In genomic region chr7:137313904-137314691, GRCm38 (mm10) we compare ENCODE assay signal across 8 mouse cellular contexts. TPM values are rescaled to one million over a fixed set of nuclear protein-coding genes. Genes with fewer than 3 reads are reported as not detected.
DNase-seq lines count a peak whose midpoint lies in the region; ATAC-seq and TF ChIP-seq lines count a peak whose summit lies in the region.

TSS of gene Ebf3 (minus strand) at chr7:137314445.

- H3K9me3 ChIP-seq in lung, embryonic 14.5 days (ENCODE audit: low read depth, low read length), result no peaks in the 10 kb centered on the region

- DNase-seq in cerebellum, postnatal 10 days, result peak; percentile 93 to 96
- DNase-seq in cerebellum, adult 9-10 months, result no peak
- DNase-seq in heart, adult 11 months, result peak; percentile 99
- peak; percentile 60 for DNase-seq in kidney, adult 11 months
- peak; percentile 93 for DNase-seq in lung, embryonic 14.5 days
- DNase-seq in ovary, postnatal 36 days (ENCODE audit: low spot score), result peak; percentile 79

- peak within 1 kb of the TSS; percentile 52 for H3K4me3 ChIP-seq in lung, embryonic 14.5 days (ENCODE audit: low read depth, low read length)

- H3K4me2 ChIP-seq in lung, embryonic 14.5 days, result peak within 1 kb of the TSS; percentile 97

- peaks cover 97% of the 10 kb centered on the region for H3K27me3 ChIP-seq in lung, embryonic 14.5 days (ENCODE audit: insufficient read depth, low read length)

- TF ChIP-seq CTCF in lung, embryonic 14.5 days (IDR thresholded peaks at IDR 0.05; ENCODE audit: low read depth), result no peak

- H3K4me1 ChIP-seq in lung, embryonic 14.5 days (ENCODE audit: insufficient read depth), result no peaks in the 10 kb centered on the region

- under 1% methylated on average over 121 of the region's 127 CpGs for WGBS in lung, embryonic 14.5 days

- H3K27ac ChIP-seq in lung, embryonic 14.5 days (ENCODE audit: low read depth), result 0 out of 2 replicates have a peak within 1 kb of the TSS, but pooled peaks have one; percentile 30

- peak within 1 kb of the TSS; percentile 51 for H3K9ac ChIP-seq in lung, embryonic 14.5 days

- no peaks in the 10 kb centered on the region for H3K36me3 ChIP-seq in lung, embryonic 14.5 days (ENCODE audit: insufficient read depth)

- ATAC-seq in common myeloid progenitor, adult 5-6 weeks (replicated peaks; ENCODE audit: low read depth, poor library complexity, severe bottlenecking), result peak; percentile 37
- ATAC-seq in lung, embryonic 14.5 days (ENCODE audit: insufficient read depth), result peak; percentile 89
- no peak for ATAC-seq in erythroid progenitor cell, adult 5-6 weeks (replicated peaks; ENCODE audit: low FRiP score, poor library complexity, severe bottlenecking)

RNA-seq across cellular contexts. Expression of gene Ebf3, which starts in this region (rescaled TPM):
- not detected in 2 replicates for total RNA-seq in common myeloid progenitor, adult 5-6 weeks (2017)
- 0.09 and 0.14 TPM in 2 replicates for polyA plus RNA-seq in lung, embryonic 14.5 days (2014; fragmentation: Nextera tagmentation; extraction: Ambion mirVana)
- total RNA-seq in erythroid progenitor cell, adult 5-6 weeks (2015; ENCODE audit: low replicate concordance), result 0.72 TPM in 1 of 2 replicates, not detected in the other
- 0.08 and 1.4 TPM in 2 replicates for total RNA-seq in erythroid progenitor cell, adult 5-6 weeks (2017; ENCODE audit: low replicate concordance)

Comparison
In these comparisons a context has a peak if more than half of its experiments do, and no peak if none do; other contexts are left out.
1. Peak in ATAC-seq in common myeloid progenitor, adult 5-6 weeks; RNA of the gene not detected or under 1 TPM.
2. Peak in DNase-seq, ATAC-seq, H3K4me3 ChIP-seq, H3K27ac ChIP-seq, H3K9ac ChIP-seq and H3K4me2 ChIP-seq in lung, embryonic 14.5 days; RNA of the gene not detected or under 1 TPM.